Mouse (Mus musculus): ENCODE data around the gene Sdccag8. TPM values are rescaled to one million over a fixed set of nuclear protein-coding genes. Genes with fewer than 3 reads are reported as not detected.

Sdccag8 gene
- polyA plus RNA-seq, 1 experiment: 5.9 TPM

- H3K4me3 ChIP-seq (ENCODE audit: low read depth, low read length): no peak overlapping the region
- no peaks in the 10 kb centered on the region for H3K9me3 ChIP-seq (replicated peaks; ENCODE audit: control insufficient read depth, insufficient read depth, low read length, poor library complexity, severe bottlenecking)
- H3K27ac ChIP-seq (ENCODE audit: insufficient read depth, low read length): no peak overlapping the region
- H3K4me1 ChIP-seq (ENCODE audit: control insufficient read depth, insufficient read depth, low read length): no peaks in the 10 kb centered on the region
- TF ChIP-seq CTCF (IDR thresholded peaks at IDR 0.05; ENCODE audit: low read depth, low read length) (no peak), POLR2A (IDR thresholded peaks at IDR 0.05; ENCODE audit: insufficient read depth, low read length) (no peak), EP300 (IDR thresholded peaks at IDR 0.05; ENCODE audit: insufficient read depth, low read depth, low read length) (no peak)
- H3K27me3 ChIP-seq (ENCODE audit: control insufficient read depth, insufficient read depth, low read length, poor library complexity, severe bottlenecking): no peaks in the 10 kb centered on the region
- no peaks in the 10 kb centered on the region for H3K36me3 ChIP-seq (ENCODE audit: control insufficient read depth, insufficient read depth, low read length, poor library complexity, severe bottlenecking)
- H3K9ac ChIP-seq (ENCODE audit: low read depth, poor library complexity, severe bottlenecking): no peak overlapping the region
These were observed 148.4 kb downstream of the Sdccag8 start for GRCm38 (mm10) chr1:176962894-176963293.

GRCm38 (mm10) chr1:176967299-176967698 is 152.8 kb downstream of the Sdccag8 start:
- Histone ChIP-seq H3K9ac (ENCODE audit: low read depth, poor library complexity, severe bottlenecking) (no peak overlapping the region), H3K27me3 (ENCODE audit: control insufficient read depth, insufficient read depth, low read length, poor library complexity, severe bottlenecking) (no peaks in the 10 kb centered on the region), H3K9me3 (replicated peaks; ENCODE audit: control insufficient read depth, insufficient read depth, low read length, poor library complexity, severe bottlenecking) (no peaks in the 10 kb centered on the region), H3K4me1 (ENCODE audit: control insufficient read depth, insufficient read depth, low read length) (no peaks in the 10 kb centered on the region), H3K27ac (ENCODE audit: insufficient read depth, low read length) (no peak overlapping the region), H3K36me3 (ENCODE audit: control insufficient read depth, insufficient read depth, low read length, poor library complexity, severe bottlenecking) (no peaks in the 10 kb centered on the region), H3K4me3 (ENCODE audit: low read depth, low read length) (no peak overlapping the region)
- TF ChIP-seq EP300 (IDR thresholded peaks at IDR 0.05; ENCODE audit: insufficient read depth, low read depth, low read length) (no peak), CTCF (IDR thresholded peaks at IDR 0.05; ENCODE audit: low read depth, low read length) (no peak), POLR2A (IDR thresholded peaks at IDR 0.05; ENCODE audit: insufficient read depth, low read length) (no peak)

GRCm38 (mm10) chr1:176970635-176971478 is 156.4 kb downstream of the Sdccag8 start:
- H3K27ac ChIP-seq (ENCODE audit: insufficient read depth, low read length): no peak overlapping the region
- H3K9me3 ChIP-seq (replicated peaks; ENCODE audit: control insufficient read depth, insufficient read depth, low read length, poor library complexity, severe bottlenecking): no peaks in the 10 kb centered on the region
- H3K27me3 ChIP-seq (ENCODE audit: control insufficient read depth, insufficient read depth, low read length, poor library complexity, severe bottlenecking): no peaks in the 10 kb centered on the region
- TF ChIP-seq CTCF (IDR thresholded peaks at IDR 0.05; ENCODE audit: low read depth, low read length) (no peak), POLR2A (IDR thresholded peaks at IDR 0.05; ENCODE audit: insufficient read depth, low read length) (no peak), EP300 (IDR thresholded peaks at IDR 0.05; ENCODE audit: insufficient read depth, low read depth, low read length) (no peak)
- no peak overlapping the region for H3K4me3 ChIP-seq (ENCODE audit: low read depth, low read length)
- H3K9ac ChIP-seq (ENCODE audit: low read depth, poor library complexity, severe bottlenecking): no peak overlapping the region
- no peaks in the 10 kb centered on the region for H3K36me3 ChIP-seq (ENCODE audit: control insufficient read depth, insufficient read depth, low read length, poor library complexity, severe bottlenecking)
- H3K4me1 ChIP-seq (ENCODE audit: control insufficient read depth, insufficient read depth, low read length): no peaks in the 10 kb centered on the region

- H3K4me1 ChIP-seq (ENCODE audit: control insufficient read depth, insufficient read depth, low read length): no peaks in the 10 kb centered on the region
- H3K9ac ChIP-seq (ENCODE audit: low read depth, poor library complexity, severe bottlenecking): no peak overlapping the region
- no peaks in the 10 kb centered on the region for H3K36me3 ChIP-seq (ENCODE audit: control insufficient read depth, insufficient read depth, low read length, poor library complexity, severe bottlenecking)
- no peaks in the 10 kb centered on the region for H3K9me3 ChIP-seq (replicated peaks; ENCODE audit: control insufficient read depth, insufficient read depth, low read length, poor library complexity, severe bottlenecking)
- H3K27me3 ChIP-seq (ENCODE audit: control insufficient read depth, insufficient read depth, low read length, poor library complexity, severe bottlenecking): no peaks in the 10 kb centered on the region
- H3K4me3 ChIP-seq (ENCODE audit: low read depth, low read length): no peak overlapping the region
- no peak overlapping the region for H3K27ac ChIP-seq (ENCODE audit: insufficient read depth, low read length)
- TF ChIP-seq POLR2A (IDR thresholded peaks at IDR 0.05; ENCODE audit: insufficient read depth, low read length) (no peak), CTCF (IDR thresholded peaks at IDR 0.05; ENCODE audit: low read depth, low read length) (no peak), EP300 (IDR thresholded peaks at IDR 0.05; ENCODE audit: insufficient read depth, low read depth, low read length) (no peak)
These were observed 157.0 kb downstream of the Sdccag8 start for GRCm38 (mm10) chr1:176971479-176971797.

GRCm38 (mm10) chr1:176973356-176974088 is 159.1 kb downstream of the Sdccag8 start:
- no peak overlapping the region for H3K27ac ChIP-seq (ENCODE audit: insufficient read depth, low read length)
- H3K36me3 ChIP-seq (ENCODE audit: control insufficient read depth, insufficient read depth, low read length, poor library complexity, severe bottlenecking): no peaks in the 10 kb centered on the region
- H3K4me3 ChIP-seq (ENCODE audit: low read depth, low read length): no peak overlapping the region
- no peak overlapping the region for H3K9ac ChIP-seq (ENCODE audit: low read depth, poor library complexity, severe bottlenecking)
- H3K9me3 ChIP-seq (replicated peaks; ENCODE audit: control insufficient read depth, insufficient read depth, low read length, poor library complexity, severe bottlenecking): no peaks in the 10 kb centered on the region
- no peaks in the 10 kb centered on the region for H3K27me3 ChIP-seq (ENCODE audit: control insufficient read depth, insufficient read depth, low read length, poor library complexity, severe bottlenecking)
- no peak for TF ChIP-seq POLR2A (IDR thresholded peaks at IDR 0.05; ENCODE audit: insufficient read depth, low read length)
- no peak for TF ChIP-seq EP300 (IDR thresholded peaks at IDR 0.05; ENCODE audit: insufficient read depth, low read depth, low read length)
- no peak for TF ChIP-seq CTCF (IDR thresholded peaks at IDR 0.05; ENCODE audit: low read depth, low read length)
- no peaks in the 10 kb centered on the region for H3K4me1 ChIP-seq (ENCODE audit: control insufficient read depth, insufficient read depth, low read length)

- Histone ChIP-seq H3K27me3 (ENCODE audit: control insufficient read depth, insufficient read depth, low read length, poor library complexity, severe bottlenecking) (no peaks in the 10 kb centered on the region), H3K9ac (ENCODE audit: low read depth, poor library complexity, severe bottlenecking) (no peak overlapping the region), H3K4me3 (ENCODE audit: low read depth, low read length) (no peak overlapping the region), H3K36me3 (ENCODE audit: control insufficient read depth, insufficient read depth, low read length, poor library complexity, severe bottlenecking) (no peaks in the 10 kb centered on the region), H3K4me1 (ENCODE audit: control insufficient read depth, insufficient read depth, low read length) (peaks cover 2% of the 10 kb centered on the region), H3K27ac (ENCODE audit: insufficient read depth, low read length) (no peak overlapping the region), H3K9me3 (replicated peaks; ENCODE audit: control insufficient read depth, insufficient read depth, low read length, poor library complexity, severe bottlenecking) (peaks cover 6% of the 10 kb centered on the region)
- TF ChIP-seq CTCF (IDR thresholded peaks at IDR 0.05; ENCODE audit: low read depth, low read length): no peak
- no peak for TF ChIP-seq EP300 (IDR thresholded peaks at IDR 0.05; ENCODE audit: insufficient read depth, low read depth, low read length)
- TF ChIP-seq POLR2A (IDR thresholded peaks at IDR 0.05; ENCODE audit: insufficient read depth, low read length): no peak
These were observed 164.8 kb downstream of the Sdccag8 start for GRCm38 (mm10) chr1:176979235-176979634.

Data from ES-Bruce4 (cell line).